In the genomic region with DNA sequence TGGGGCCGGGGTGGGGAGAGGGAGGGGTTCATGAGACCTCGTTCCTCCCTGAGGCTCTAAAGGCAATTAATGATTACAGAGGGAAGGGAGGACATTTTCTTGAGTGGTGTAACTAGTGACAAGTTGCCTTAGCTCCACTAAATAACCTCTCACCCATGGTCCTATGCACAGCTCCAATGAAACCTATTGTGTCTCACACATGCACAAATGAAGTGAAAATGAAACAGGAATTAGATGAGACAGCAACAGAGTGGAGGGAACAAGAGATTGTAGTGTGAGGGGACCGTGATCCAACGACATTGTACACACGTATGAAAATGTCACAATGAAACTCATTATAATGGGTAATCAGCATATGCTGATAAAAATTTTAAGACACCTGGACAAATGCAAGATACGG, we compare ENCODE assay signal across 23 mouse cellular contexts. TPM values are rescaled to one million over a fixed set of nuclear protein-coding genes. Genes with fewer than 3 reads are reported as not detected.
"Had no signal": no experiment of that assay in that cellular context is flagged by ENCODE, and none has a peak within 500 bp of the region (broad histone marks: within the 10 kb centered on the region; RNA-seq: fewer than 3 reads in every experiment).

No protein-coding gene starts in this region.

- H3K36me3 ChIP-seq: limb, embryonic 12.5 days; limb, embryonic 15.5 days; liver, embryonic 15.5 days had no signal

- DNase-seq: kidney, adult 18-20 months; kidney, adult 9 months; kidney, postnatal 14 days; kidney, postnatal 4 days; left cerebral cortex, postnatal 4 days; lung, adult 2 months; lung, postnatal 14 days; lung, postnatal 4 days; midbrain, embryonic 14.5 days; right cerebral cortex, adult 18-20 months; right cerebral cortex, postnatal 14 days; right cerebral cortex, postnatal 4 days; thymus, postnatal 14 days; thymus, postnatal 4 days had no signal

- H3K4me3 ChIP-seq: limb, embryonic 12.5 days; limb, embryonic 15.5 days; liver, embryonic 15.5 days had no signal

- H3K9me3 ChIP-seq: limb, embryonic 15.5 days; liver, embryonic 15.5 days had no signal

- H3K4me2 ChIP-seq: limb, embryonic 12.5 days; limb, embryonic 15.5 days; liver, embryonic 11.5 days; liver, embryonic 15.5 days; midbrain, embryonic 11.5 days had no signal

- H3K9ac ChIP-seq: limb, embryonic 12.5 days; limb, embryonic 15.5 days; liver, embryonic 15.5 days had no signal

- H3K27me3 ChIP-seq: limb, embryonic 12.5 days; limb, embryonic 15.5 days; liver, embryonic 15.5 days had no signal

- H3K27ac ChIP-seq: limb, embryonic 12.5 days; limb, embryonic 15.5 days; liver, embryonic 15.5 days had no signal

RNA-seq across cellular contexts. Expression of gene E330021D16Rik, which starts 35.5 kb away (rescaled TPM):
- polyA plus RNA-seq: intestine, embryonic 14.5 days; limb, embryonic 12.5 days; limb, embryonic 15.5 days; liver, embryonic 11.5 days; midbrain, embryonic 11.5 days; midbrain, embryonic 14.5 days; midbrain, postnatal 0 days; neural tube, embryonic 11.5 days; neural tube, embryonic 14.5 days had no signal
